Mouse (Mus musculus): ENCODE data around the gene Sapcd1.

DNA sequence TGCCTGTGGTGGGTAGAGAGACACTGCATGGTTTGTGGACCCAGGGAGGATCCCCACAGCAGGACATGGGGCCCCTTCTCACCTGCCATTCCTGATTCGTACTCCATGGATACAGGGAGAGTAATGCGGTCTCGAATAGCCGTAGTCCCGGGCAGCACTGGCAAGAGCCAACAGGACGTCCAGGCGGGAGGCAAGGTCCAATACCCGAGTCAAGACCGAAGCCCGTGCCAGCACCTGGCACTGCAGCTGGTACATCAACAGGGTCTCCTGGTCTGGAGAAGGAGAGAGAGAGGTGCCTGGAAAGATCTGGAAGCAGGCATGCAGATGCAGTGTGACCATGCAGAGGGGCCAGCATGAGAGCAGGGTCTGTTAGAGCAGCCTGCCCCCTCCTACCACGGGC lies 3.5 kb upstream of the Sapcd1 start:
- no peak for TF ChIP-seq CTCF (IDR thresholded peaks at IDR 0.05; ENCODE audit: low read depth)
- no peak for TF ChIP-seq EP300 (IDR thresholded peaks at IDR 0.05; ENCODE audit: low read depth)

Measured in liver, postnatal 0 days (tissue).